Mouse (Mus musculus): ENCODE measurements at regions not wholly inside any gene's neighbourhood (a gene's known extent, or its start where the extent isn't known, plus 50 kb on each side); places are given as distances from the start of the nearest gene placed in this dataset.

GRCm38 (mm10) chr5:126475761-126476160 lies 765.8 kb upstream of the Tmem132c start:
- no peak for TF ChIP-seq GATA1 (IDR thresholded peaks at IDR 0.05; ENCODE audit: low read length)
- no peak for TF ChIP-seq TAL1 (IDR thresholded peaks at IDR 0.05; ENCODE audit: low read length)
